Mouse (Mus musculus): Measurements from ENCODE around the gene Clip4. TPM values are rescaled to one million over a fixed set of nuclear protein-coding genes. Genes with fewer than 3 reads are reported as not detected.
A peak's percentile ranks its signal among the peaks of the same experiment; 100 is the strongest.
"Not testable (repeated sequence)": the region's sequence is repeated elsewhere in the genome, so short reads cannot be mapped to it uniquely, and the experiment has no call there.

Clip4 gene
- 5.8 and 8.0 TPM in 2 replicates for polyA plus RNA-seq (2012; rRNA removed)

- H3K4me3 ChIP-seq (ENCODE audit: insufficient read depth, low read depth, low read length); H3K27me3 ChIP-seq (replicated peaks; ENCODE audit: control insufficient read depth, insufficient read depth, low read length); H3K4me1 ChIP-seq (ENCODE audit: control insufficient read depth, insufficient read depth, low read length); DNase-seq; H3K36me3 ChIP-seq (ENCODE audit: control insufficient read depth, insufficient read depth, low read length); H3K27ac ChIP-seq (ENCODE audit: insufficient read depth, low read depth, low read length): not testable (repeated sequence)
- 77% methylated on average over 1 of the region's 1 CpGs for WGBS
Measured at GRCm38 (mm10) chr17:71768173-71768572, at the start of gene Clip4. Gene Clip4, plus strand, starts transcription at chr17:71768473.

GRCm38 (mm10) chr17:71720434-71720833, 47.8 kb upstream of the Clip4 start:
- TF ChIP-seq CTCF (conservative IDR thresholded peaks at IDR 0.05; ENCODE audit: insufficient read depth, insufficient read length, low read depth, low read length) = no peak
- no peak for TF ChIP-seq POLR2A (IDR thresholded peaks at IDR 0.05; ENCODE audit: low read depth, low read length)

DNA sequence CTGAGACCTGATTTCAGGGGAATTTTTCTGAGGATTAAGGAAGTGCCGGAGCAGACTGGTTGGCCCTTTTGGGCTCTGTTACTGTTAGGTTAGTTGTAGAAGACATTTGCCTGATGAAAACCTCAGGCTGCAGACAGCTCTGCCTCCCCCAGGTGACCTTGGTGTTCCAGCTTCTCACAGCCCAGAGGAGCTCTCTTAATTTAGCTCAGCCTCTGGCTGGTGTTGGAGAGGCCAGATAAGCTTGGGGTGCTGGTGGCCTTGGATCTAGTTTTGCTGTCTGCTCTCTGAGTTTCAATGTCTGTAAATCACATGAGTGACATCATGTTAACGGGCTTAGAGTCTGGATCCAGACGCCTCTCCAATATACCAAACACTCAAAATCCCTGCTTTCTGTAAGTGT, 47.3 kb upstream of the Clip4 start:
- TF ChIP-seq POLR2A (IDR thresholded peaks at IDR 0.05; ENCODE audit: low read depth, low read length) (no peak), CTCF (conservative IDR thresholded peaks at IDR 0.05; ENCODE audit: insufficient read depth, insufficient read length, low read depth, low read length) (no peak)
- Histone ChIP-seq H3K27ac (ENCODE audit: insufficient read depth, low read depth, low read length) (no peak overlapping the region), H3K27me3 (replicated peaks; ENCODE audit: control insufficient read depth, insufficient read depth, low read length) (no peaks in the 10 kb centered on the region), H3K4me1 (ENCODE audit: control insufficient read depth, insufficient read depth, low read length) (no peaks in the 10 kb centered on the region), H3K4me3 (ENCODE audit: insufficient read depth, low read depth, low read length) (no peak overlapping the region), H3K36me3 (ENCODE audit: control insufficient read depth, insufficient read depth, low read length) (no peaks in the 10 kb centered on the region)
- no peak for DNase-seq
- WGBS = 59% methylated on average over 3 of the region's 3 CpGs

More at GRCm38 (mm10) chr17:71720434-71720833, 47.8 kb upstream of the Clip4 start:
- Histone ChIP-seq H3K36me3 (ENCODE audit: control insufficient read depth, insufficient read depth, low read length) (no peaks in the 10 kb centered on the region), H3K27me3 (replicated peaks; ENCODE audit: control insufficient read depth, insufficient read depth, low read length) (no peaks in the 10 kb centered on the region), H3K4me3 (ENCODE audit: insufficient read depth, low read depth, low read length) (no peak overlapping the region), H3K4me1 (ENCODE audit: control insufficient read depth, insufficient read depth, low read length) (no peaks in the 10 kb centered on the region), H3K27ac (ENCODE audit: insufficient read depth, low read depth, low read length) (no peak overlapping the region)
- DNase-seq = no peak

DNA sequence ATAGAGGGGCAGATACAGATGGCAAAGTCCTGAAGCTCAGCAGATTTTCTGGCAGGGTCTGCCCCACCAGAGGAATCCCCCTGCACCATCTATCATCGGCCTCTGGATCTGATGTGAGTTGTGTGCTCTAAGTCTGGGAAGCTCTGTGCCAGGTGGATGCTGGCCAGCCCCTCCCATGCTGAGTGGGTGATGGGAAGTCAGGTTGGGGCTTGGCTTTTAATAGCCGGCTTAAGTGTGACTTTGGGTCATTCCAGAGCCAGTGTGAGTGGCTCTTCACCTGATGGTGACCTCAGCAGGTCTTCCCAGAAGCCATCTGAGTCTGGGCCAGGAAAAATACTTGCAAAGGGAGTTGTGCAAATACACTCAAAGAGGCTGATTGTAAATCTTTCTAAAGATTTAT, 37.6 kb upstream of the Clip4 start:
- no peak for DNase-seq
- H3K4me3 ChIP-seq (ENCODE audit: insufficient read depth, low read depth, low read length) = no peak overlapping the region
- no peak overlapping the region for H3K27ac ChIP-seq (ENCODE audit: insufficient read depth, low read depth, low read length)
- no peaks in the 10 kb centered on the region for H3K27me3 ChIP-seq (replicated peaks; ENCODE audit: control insufficient read depth, insufficient read depth, low read length)
- H3K36me3 ChIP-seq (ENCODE audit: control insufficient read depth, insufficient read depth, low read length) = no peaks in the 10 kb centered on the region
- WGBS = 41% methylated on average over 2 of the region's 2 CpGs
- TF ChIP-seq POLR2A (IDR thresholded peaks at IDR 0.05; ENCODE audit: low read depth, low read length) (no peak), CTCF (conservative IDR thresholded peaks at IDR 0.05; ENCODE audit: insufficient read depth, insufficient read length, low read depth, low read length) (no peak)
- no peaks in the 10 kb centered on the region for H3K4me1 ChIP-seq (ENCODE audit: control insufficient read depth, insufficient read depth, low read length)

- Histone ChIP-seq H3K36me3 (ENCODE audit: control insufficient read depth, insufficient read depth, low read length) (no peaks in the 10 kb centered on the region), H3K27me3 (replicated peaks; ENCODE audit: control insufficient read depth, insufficient read depth, low read length) (no peaks in the 10 kb centered on the region), H3K4me3 (ENCODE audit: insufficient read depth, low read depth, low read length) (no peak overlapping the region), H3K4me1 (ENCODE audit: control insufficient read depth, insufficient read depth, low read length) (no peaks in the 10 kb centered on the region), H3K27ac (ENCODE audit: insufficient read depth, low read depth, low read length) (no peak overlapping the region)
- no peak for DNase-seq
- WGBS = 50% methylated on average over 3 of the region's 3 CpGs
- TF ChIP-seq CTCF (conservative IDR thresholded peaks at IDR 0.05; ENCODE audit: insufficient read depth, insufficient read length, low read depth, low read length) (no peak), POLR2A (IDR thresholded peaks at IDR 0.05; ENCODE audit: low read depth, low read length) (no peak)
Measured at GRCm38 (mm10) chr17:71736442-71736841, 31.8 kb upstream of the Clip4 start.

DNA sequence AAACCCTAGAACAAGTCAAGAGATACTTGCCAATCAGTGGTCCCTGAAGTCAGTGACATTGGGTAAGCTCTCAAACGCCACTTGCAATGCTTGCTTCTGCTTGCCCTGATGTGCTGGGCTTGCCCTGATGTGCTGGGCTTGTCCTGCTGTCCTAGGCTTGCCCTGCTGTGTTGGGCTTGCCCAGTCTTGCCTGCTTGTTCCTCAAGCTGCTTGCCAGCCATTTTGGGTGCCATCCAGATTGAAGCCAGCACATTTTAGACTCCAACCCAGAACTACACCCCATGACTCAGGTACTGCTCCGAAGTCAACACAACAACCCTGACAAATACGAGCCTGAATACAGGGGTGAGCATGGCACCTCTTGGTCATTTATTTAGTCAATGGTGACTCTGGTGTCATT, 26.1 kb upstream of the Clip4 start:
- no peaks in the 10 kb centered on the region for H3K27me3 ChIP-seq (replicated peaks; ENCODE audit: control insufficient read depth, insufficient read depth, low read length)
- H3K4me1 ChIP-seq (ENCODE audit: control insufficient read depth, insufficient read depth, low read length) = no peaks in the 10 kb centered on the region
- no peak overlapping the region for H3K27ac ChIP-seq (ENCODE audit: insufficient read depth, low read depth, low read length)
- H3K4me3 ChIP-seq (ENCODE audit: insufficient read depth, low read depth, low read length) = no peak overlapping the region
- TF ChIP-seq POLR2A (IDR thresholded peaks at IDR 0.05; ENCODE audit: low read depth, low read length) (no peak), CTCF (conservative IDR thresholded peaks at IDR 0.05; ENCODE audit: insufficient read depth, insufficient read length, low read depth, low read length) (no peak)
- WGBS = 86% methylated on average over 3 of the region's 3 CpGs
- H3K36me3 ChIP-seq (ENCODE audit: control insufficient read depth, insufficient read depth, low read length) = no peaks in the 10 kb centered on the region
- DNase-seq = no peak

DNA sequence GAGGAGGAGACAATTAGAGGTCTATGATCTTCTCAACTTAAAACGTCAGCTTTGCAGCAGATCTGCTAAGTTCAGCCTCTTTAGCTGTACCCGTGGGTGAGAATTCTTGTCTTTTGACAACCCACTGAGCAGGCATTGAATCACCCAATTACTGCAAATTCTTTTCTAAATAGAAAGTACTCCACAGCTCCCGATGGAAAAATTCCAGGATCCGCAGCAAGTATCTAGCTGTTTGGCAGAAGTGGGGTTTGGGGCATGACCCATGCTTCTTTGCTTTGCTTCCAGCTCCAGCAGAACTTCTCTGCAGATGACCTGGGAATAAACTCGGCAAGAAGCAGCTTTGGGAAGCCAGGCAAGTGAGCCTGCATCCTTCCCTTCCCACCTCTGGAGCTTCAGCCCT, 25.3 kb upstream of the Clip4 start:
- H3K27ac ChIP-seq (ENCODE audit: insufficient read depth, low read depth, low read length) = no peak overlapping the region
- no peaks in the 10 kb centered on the region for H3K27me3 ChIP-seq (replicated peaks; ENCODE audit: control insufficient read depth, insufficient read depth, low read length)
- H3K4me1 ChIP-seq (ENCODE audit: control insufficient read depth, insufficient read depth, low read length) = no peaks in the 10 kb centered on the region
- no peak overlapping the region for H3K4me3 ChIP-seq (ENCODE audit: insufficient read depth, low read depth, low read length)
- DNase-seq = peak; percentile 22
- H3K36me3 ChIP-seq (ENCODE audit: control insufficient read depth, insufficient read depth, low read length) = no peaks in the 10 kb centered on the region
- WGBS = 27% methylated on average over 5 of the region's 5 CpGs
- TF ChIP-seq CTCF (conservative IDR thresholded peaks at IDR 0.05; ENCODE audit: insufficient read depth, insufficient read length, low read depth, low read length) = no peak
- no peak for TF ChIP-seq POLR2A (IDR thresholded peaks at IDR 0.05; ENCODE audit: low read depth, low read length)

DNA sequence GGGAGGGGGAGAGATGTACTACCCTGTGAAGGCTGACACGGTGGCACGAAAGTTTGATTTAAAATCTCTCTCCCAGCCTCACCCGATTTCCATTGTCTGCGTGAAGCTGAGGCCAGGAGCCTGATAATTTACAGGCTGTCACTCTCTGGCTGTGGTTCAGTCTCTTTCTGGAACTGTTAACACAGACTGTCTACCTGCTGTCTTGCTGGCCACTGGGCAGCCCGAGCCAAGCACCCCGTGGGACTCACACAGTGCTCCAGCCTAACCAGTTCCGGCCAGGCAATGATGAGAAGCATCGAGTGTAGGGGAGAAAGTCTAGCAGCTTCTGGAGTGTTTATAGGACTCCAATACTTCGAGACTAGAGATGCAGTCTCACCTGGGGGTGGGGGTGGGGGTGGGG, 22.2 kb upstream of the Clip4 start:
- H3K4me3 ChIP-seq (ENCODE audit: insufficient read depth, low read depth, low read length) = no peak overlapping the region
- 54% methylated on average over 9 of the region's 9 CpGs for WGBS
- no peaks in the 10 kb centered on the region for H3K36me3 ChIP-seq (ENCODE audit: control insufficient read depth, insufficient read depth, low read length)
- H3K4me1 ChIP-seq (ENCODE audit: control insufficient read depth, insufficient read depth, low read length) = no peaks in the 10 kb centered on the region
- no peak for TF ChIP-seq POLR2A (IDR thresholded peaks at IDR 0.05; ENCODE audit: low read depth, low read length)
- TF ChIP-seq CTCF (conservative IDR thresholded peaks at IDR 0.05; ENCODE audit: insufficient read depth, insufficient read length, low read depth, low read length) = no peak
- no peak for DNase-seq
- H3K27me3 ChIP-seq (replicated peaks; ENCODE audit: control insufficient read depth, insufficient read depth, low read length) = no peaks in the 10 kb centered on the region
- no peak overlapping the region for H3K27ac ChIP-seq (ENCODE audit: insufficient read depth, low read depth, low read length)
